Mouse (Mus musculus) spleen, adult 2 months (tissue): Measurements from ENCODE around the gene Shf. TPM values are rescaled to one million over a fixed set of nuclear protein-coding genes. Genes with fewer than 3 reads are reported as not detected.
A peak's percentile ranks its signal among the peaks of the same experiment; 100 is the strongest.
"Not testable (repeated sequence)": the region's sequence is repeated elsewhere in the genome, so short reads cannot be mapped to it uniquely, and the experiment has no call there.

Source experiments
- DNase-seq, 2 experiments: peaks; one replicate each; pipeline versions ENCODE4 v3.0.0 to v3.0.0-alpha.2; 2012 to 2021; ENCODE audit warnings: low spot score in 2 of 2, low read depth in 1 of 2
- H3K27ac ChIP-seq: fragments of 200-500 bp; 2 replicates; pipeline ENCODE4 v1.5.1; 2012; ENCODE audit warnings: low read length, inconsistent platforms; ENCODE audit not compliant: insufficient read depth
- H3K27me3 ChIP-seq: fragments of 200-500 bp; 2 replicates; pipeline ENCODE4 v1.6.1; 2012; ENCODE audit warnings: mild to moderate bottlenecking, moderate library complexity, low read length, inconsistent platforms; ENCODE audit not compliant: control insufficient read depth, insufficient read depth
- H3K36me3 ChIP-seq: fragments of 200-500 bp; 2 replicates; pipeline ENCODE4 v1.6.1; 2012; ENCODE audit warnings: mild to moderate bottlenecking, low read length, inconsistent platforms; ENCODE audit not compliant: control insufficient read depth, insufficient read depth
- H3K4me1 ChIP-seq: fragments of 200-500 bp; 2 replicates; pipeline ENCODE4 v1.6.1; 2011; ENCODE audit warnings: inconsistent platforms; ENCODE audit not compliant: control insufficient read depth, insufficient read depth, insufficient read length
- H3K4me3 ChIP-seq: fragments of 200-500 bp; 2 replicates; pipeline ENCODE4 v1.5.1; 2011; ENCODE audit warnings: mild to moderate bottlenecking, inconsistent platforms; ENCODE audit not compliant: insufficient read depth, insufficient read length; ENCODE audit errors: extremely low read depth
- CTCF ChIP-seq: fragments of 200-500 bp; IDR thresholded peaks from 2 replicates; pipeline ENCODE4 v1.5.1; 2011; ENCODE audit warnings: mild to moderate bottlenecking, inconsistent platforms; ENCODE audit not compliant: insufficient read depth, insufficient read length, insufficient replicate concordance; ENCODE audit errors: extremely low read depth
- POLR2A ChIP-seq: fragments of 200-500 bp; IDR thresholded peaks from 2 replicates; pipeline ENCODE4 v1.6.1; 2011; ENCODE audit warnings: low read depth, low read length, inconsistent platforms
- WGBS: fragments of 180-500 bp; shearing (Covaris S2); methylation state at CpG from one replicate; pipeline ENCODE4 v1.1.7; 2018; 5-methylcytosine and 5-hydroxymethylcytosine counted together
- polyA plus RNA-seq: library from polyadenylated mRNA; depleted of rRNA; stranded (reverse); fragments of >200 nt; gene quantifications from 2 replicates; pipeline ENCODE4 v1.2.3, GENCODE M21; 2012; rRNA removed

Gene Shf
- 4.3 and 5.5 TPM in 2 replicates for polyA plus RNA-seq

DNA sequence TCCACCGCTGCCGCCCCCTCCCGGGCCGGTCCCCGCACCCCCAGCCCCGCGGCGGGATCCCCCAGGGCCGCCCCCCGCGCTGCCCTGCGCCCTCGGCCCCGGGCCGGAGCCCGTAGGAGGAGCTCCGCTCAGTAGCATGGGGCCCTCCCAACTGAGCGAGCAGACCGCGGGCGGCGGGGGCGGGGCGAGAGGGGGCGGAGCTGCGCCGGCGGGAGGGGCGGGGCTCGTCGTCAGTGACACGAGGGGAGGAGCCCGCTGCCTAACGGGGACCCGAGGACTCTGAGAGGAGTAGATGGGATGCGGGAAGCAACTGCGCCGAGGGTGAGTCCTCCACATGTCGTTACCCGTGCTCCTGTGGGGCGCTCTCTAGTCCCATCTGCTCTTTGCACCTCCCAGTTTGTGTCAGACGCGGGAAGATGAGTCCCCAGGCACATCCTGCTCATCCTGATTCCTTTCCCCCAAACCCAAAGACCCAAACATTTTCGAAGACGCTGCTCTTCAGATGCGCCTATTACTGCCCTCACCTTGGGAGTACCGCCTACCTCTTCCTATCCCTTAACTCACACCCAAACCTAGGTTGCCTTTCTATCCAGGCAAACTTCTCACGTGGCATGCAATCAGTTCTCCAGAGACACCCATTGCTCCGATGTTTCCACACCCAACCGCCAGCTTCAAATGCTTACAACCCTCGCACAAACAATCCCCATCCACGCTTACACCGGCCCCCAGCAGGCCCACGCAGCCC, at the start of gene Shf:
Gene Shf (minus strand): TSS at position 168 of the 745 bp plus-strand sequence.
- Histone ChIP-seq H3K27ac (no peak within 1 kb of the TSS), H3K27me3 (no peaks in the 10 kb centered on the region), H3K4me3 (peak within 1 kb of the TSS; percentile 70), H3K4me1 (peaks cover 3% of the 10 kb centered on the region), H3K36me3 (no peaks in the 10 kb centered on the region)
- WGBS: under 1% methylated on average over 51 of the region's 54 CpGs
- DNase-seq: peak; percentile 61 to 84
- TF ChIP-seq CTCF (no peak), POLR2A (peak; percentile 44; the same call in 1 of the 2 replicates)

GRCm38 (mm10) chr2:122408928-122409327, 40.0 kb upstream of the Shf start:
- DNase-seq: peak in 1 of 2 experiments; percentile 50
- TF ChIP-seq CTCF (no peak), POLR2A (no peak)
- no peaks in the 10 kb centered on the region for H3K27me3 ChIP-seq
- peak overlapping the region; percentile 8; the same call in 1 of the 2 replicates for H3K4me3 ChIP-seq
- 14% methylated on average over 7 of the region's 7 CpGs for WGBS
- no peaks in the 10 kb centered on the region for H3K36me3 ChIP-seq
- no peaks in the 10 kb centered on the region; the same call in 1 of the 2 replicates for H3K4me1 ChIP-seq
- H3K27ac ChIP-seq: peak overlapping the region; percentile 60; the same call in 1 of the 2 replicates

GRCm38 (mm10) chr2:122407607-122408006, 38.6 kb upstream of the Shf start:
- Histone ChIP-seq H3K36me3 (no peaks in the 10 kb centered on the region), H3K27ac (no peak overlapping the region), H3K27me3 (no peaks in the 10 kb centered on the region), H3K4me3 (no peak overlapping the region), H3K4me1 (no peaks in the 10 kb centered on the region; the same call in 1 of the 2 replicates)
- TF ChIP-seq POLR2A (no peak), CTCF (no peak)
- no peak for DNase-seq
- WGBS: 83% methylated on average over 2 of the region's 2 CpGs

DNA sequence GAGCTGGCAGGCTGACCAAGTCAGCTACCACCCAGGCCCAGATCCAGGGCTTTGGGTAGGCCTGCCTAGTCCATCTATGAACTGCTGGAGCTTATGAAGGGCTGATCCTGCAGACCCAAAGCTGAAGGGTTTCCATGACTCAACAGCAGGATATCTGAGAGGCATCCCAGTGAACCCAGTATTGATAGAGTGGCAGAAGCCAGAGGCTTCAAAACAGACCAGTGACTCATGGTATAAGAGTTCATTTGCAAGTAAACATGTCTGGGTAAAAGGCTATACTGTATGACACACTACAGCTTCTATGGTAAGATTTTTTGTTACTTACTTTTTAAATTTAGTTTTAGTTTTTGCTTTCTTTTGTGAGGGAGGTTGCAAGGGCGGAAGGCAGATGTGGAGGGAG, 27.2 kb upstream of the Shf start:
- Histone ChIP-seq H3K27me3 (no peaks in the 10 kb centered on the region), H3K36me3 (no peaks in the 10 kb centered on the region), H3K27ac (no peak overlapping the region), H3K4me3 (no peak overlapping the region), H3K4me1 (no peaks in the 10 kb centered on the region)
- 96% methylated on average over 1 of the region's 1 CpGs for WGBS
- no peak for TF ChIP-seq POLR2A
- TF ChIP-seq CTCF: no peak
- DNase-seq: no peak

GRCm38 (mm10) chr2:122387135-122387534, 18.2 kb upstream of the Shf start:
- 89% methylated on average over 3 of the region's 3 CpGs for WGBS

GRCm38 (mm10) chr2:122385095-122385494, 16.1 kb upstream of the Shf start:
- no peak for TF ChIP-seq POLR2A
- no peak for TF ChIP-seq CTCF
- H3K4me1 ChIP-seq: no peaks in the 10 kb centered on the region
- no peak overlapping the region for H3K27ac ChIP-seq
- WGBS: 54% methylated on average over 3 of the region's 3 CpGs
- no peaks in the 10 kb centered on the region for H3K36me3 ChIP-seq
- no peaks in the 10 kb centered on the region for H3K27me3 ChIP-seq
- DNase-seq: no peak
- no peak overlapping the region for H3K4me3 ChIP-seq

More at GRCm38 (mm10) chr2:122387135-122387534, 18.2 kb upstream of the Shf start:
- H3K4me3 ChIP-seq, H3K27ac ChIP-seq, DNase-seq, H3K4me1 ChIP-seq, H3K27me3 ChIP-seq, H3K36me3 ChIP-seq: not testable (repeated sequence)

DNA sequence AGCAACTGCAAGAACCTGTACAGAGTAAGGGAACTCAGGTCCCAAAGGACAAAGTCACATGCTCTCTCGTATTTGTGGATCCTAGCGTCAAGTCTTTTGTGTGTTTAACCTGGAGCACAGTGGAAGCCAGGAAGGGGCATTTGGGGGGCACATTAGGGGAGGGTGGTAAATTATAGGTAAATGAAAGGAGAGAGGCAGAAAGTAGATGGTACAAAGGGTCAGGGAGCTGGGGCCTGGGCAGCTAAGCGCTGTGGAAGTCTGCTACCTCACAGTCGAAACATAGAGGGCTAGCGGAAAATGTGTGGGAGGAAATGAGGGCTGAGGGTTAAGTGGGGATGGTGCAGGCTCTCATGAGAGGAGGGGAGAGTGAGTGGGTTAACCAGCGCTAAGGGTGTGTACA, 13.2 kb upstream of the Shf start:
- Histone ChIP-seq H3K27me3 (no peaks in the 10 kb centered on the region), H3K4me1 (no peaks in the 10 kb centered on the region), H3K27ac (no peak overlapping the region), H3K36me3 (no peaks in the 10 kb centered on the region), H3K4me3 (no peak overlapping the region)
- 64% methylated on average over 6 of the region's 6 CpGs for WGBS
- DNase-seq: no peak
- TF ChIP-seq CTCF (no peak), POLR2A (no peak)
